Mouse (Mus musculus): Measurements from ENCODE around the gene Thra. TPM values are rescaled to one million over a fixed set of nuclear protein-coding genes. Genes with fewer than 3 reads are reported as not detected.

Gene Thra
- total RNA-seq, 1 experiment from 2014 or later: 3.4 TPM

DNA sequence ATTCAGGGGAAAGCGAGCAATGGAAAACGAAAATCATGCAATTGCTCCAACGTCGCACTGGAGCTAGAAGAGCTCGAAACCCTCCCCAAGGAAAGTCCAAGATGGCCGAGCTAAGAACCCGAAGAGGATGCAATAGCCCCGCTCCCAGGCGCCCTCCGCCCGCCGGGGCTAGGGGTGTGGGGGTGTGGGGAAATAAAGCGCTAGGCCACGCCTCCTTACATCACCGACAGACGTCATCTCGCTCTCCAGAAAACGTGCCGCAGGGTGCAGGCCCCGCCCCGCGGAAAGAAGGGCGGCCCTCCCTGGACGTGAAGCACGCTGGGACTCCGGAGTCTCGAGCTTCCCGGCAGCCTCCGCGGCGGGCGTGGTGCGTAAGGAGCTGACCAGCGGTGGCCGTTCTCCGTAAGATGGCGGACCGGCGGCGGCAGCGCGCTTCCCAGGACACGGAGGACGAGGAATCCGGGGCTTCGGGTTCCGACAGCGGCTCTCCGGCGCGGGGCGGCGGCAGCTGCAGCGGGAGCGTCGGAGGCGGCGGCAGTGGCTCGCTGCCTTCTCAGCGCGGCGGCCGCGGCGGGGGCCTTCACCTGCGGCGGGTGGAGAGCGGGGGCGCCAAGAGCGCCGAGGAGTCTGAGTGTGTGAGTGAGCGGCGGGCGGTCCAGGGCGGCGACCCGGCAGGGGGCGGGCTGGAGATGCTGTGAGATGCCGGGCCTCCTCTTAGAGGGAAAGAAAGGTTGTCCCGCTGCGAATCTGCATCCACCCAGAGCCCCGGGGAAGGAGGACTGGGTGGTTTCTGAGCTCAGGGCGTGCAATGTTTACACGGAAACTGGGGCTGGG is 69.2 kb downstream of the Thra start:
- ATAC-seq (replicated peaks; ENCODE audit: insufficient number of reproducible peaks, low FRiP score, low TSS enrichment, poor library complexity, severe bottlenecking): peak; percentile 99

DNA sequence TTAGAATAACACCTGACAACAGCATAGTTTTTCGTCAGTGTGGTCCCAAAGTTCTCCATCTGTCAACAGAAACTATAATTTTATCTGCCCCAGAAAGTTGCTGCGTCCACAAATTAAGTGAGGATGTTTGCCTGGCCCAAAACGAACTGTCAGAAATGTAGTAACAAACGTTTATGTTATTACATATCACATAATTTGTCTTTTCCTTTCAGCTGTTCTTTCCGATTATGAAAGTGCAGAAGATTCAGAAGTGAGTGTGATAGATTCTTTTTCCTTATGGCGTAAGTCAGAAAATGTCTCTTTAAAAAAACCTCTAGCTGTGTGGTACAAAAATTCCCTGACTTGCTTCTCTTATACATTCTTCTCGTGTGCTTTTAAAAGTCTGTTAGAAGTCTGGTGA is 70.2 kb downstream of the Thra start:
- ATAC-seq (replicated peaks; ENCODE audit: insufficient number of reproducible peaks, low FRiP score, low TSS enrichment, poor library complexity, severe bottlenecking): no peak

DNA sequence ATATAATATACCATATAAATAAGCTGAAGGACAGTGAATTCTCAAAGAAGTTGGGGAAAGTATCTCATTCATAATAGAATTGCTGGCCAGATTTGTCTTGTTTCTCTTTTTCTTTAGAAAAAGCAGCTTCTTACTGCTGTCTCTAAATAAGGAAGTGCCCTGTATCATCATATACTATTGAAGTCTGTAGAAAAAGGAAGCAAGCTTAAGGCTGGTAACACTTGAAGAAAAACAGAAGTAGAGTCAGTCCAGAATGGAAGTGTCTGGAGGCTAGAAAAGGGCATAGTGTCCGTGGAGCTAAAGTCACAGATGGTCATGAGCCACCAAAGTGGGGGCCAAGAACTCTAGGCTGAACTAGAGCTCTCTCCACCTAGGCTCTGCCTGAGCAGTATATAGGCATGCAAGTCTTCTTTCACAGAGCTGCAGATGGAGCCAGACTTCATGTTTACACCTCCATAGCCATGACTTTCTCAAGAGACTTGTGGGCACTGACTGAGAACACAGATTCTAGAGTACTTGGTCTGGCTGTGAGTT is 76.3 kb downstream of the Thra start:
- ATAC-seq (replicated peaks; ENCODE audit: insufficient number of reproducible peaks, low FRiP score, low TSS enrichment, poor library complexity, severe bottlenecking): peak; percentile 94

Other genes starting within 250 kb of the Thra start
- gene Ikzf3, start 194.6 kb upstream of the Thra start, total RNA-seq (2017): 82.2 to 248 TPM (median 102 TPM) in 3 replicates
- 1.0 to 3.5 TPM (median 2.2 TPM) in 3 replicates for gene Zpbp2, start 189.5 kb upstream of the Thra start, total RNA-seq (2017)
- gene Ormdl3, start 153.3 kb upstream of the Thra start, total RNA-seq (2017): 10.6 to 34.4 TPM (median 16.6 TPM) in 3 replicates
- not detected in 3 replicates for gene Lrrc3c, start 142.3 kb upstream of the Thra start, total RNA-seq (2017)
- 0.43 to 1.6 TPM in 2 of 3 replicates, not detected in the other for gene Gm12355, start 115.0 kb upstream of the Thra start, total RNA-seq (2017)
- not detected in 3 replicates for gene Gsdma3, start 114.3 kb upstream of the Thra start, total RNA-seq (2017)
- not detected in 3 replicates for gene Gsdma2, start 93.9 kb upstream of the Thra start, total RNA-seq (2017)
- gene Gsdma, start 76.3 kb upstream of the Thra start, total RNA-seq (2017): not detected in 3 replicates
- gene Psmd3, start 58.1 kb upstream of the Thra start, total RNA-seq (2017): 37.4 to 50.9 TPM (median 37.8 TPM) in 3 replicates
- not detected in 3 replicates for gene Csf3, start 39.4 kb upstream of the Thra start, total RNA-seq (2017)
- 10.9 to 25.7 TPM (median 22.4 TPM) in 3 replicates for gene Med24, start 11.2 kb upstream of the Thra start, total RNA-seq (2017)
- gene Nr1d1, start 34.7 kb downstream of the Thra start, total RNA-seq (2017): 0.68 to 4.7 TPM (median 1.9 TPM) in 3 replicates
- 108 to 125 TPM (median 112 TPM) in 3 replicates for gene Msl1, start 54.9 kb downstream of the Thra start, total RNA-seq (2017)
- 47.5 to 51.5 TPM (median 49.5 TPM) in 3 replicates for gene Casc3, start 64.3 kb downstream of the Thra start, total RNA-seq (2017)
- not detected in 3 replicates for gene Rapgefl1, start 96.1 kb downstream of the Thra start, total RNA-seq (2017)
- gene Wipf2, start 123.0 kb downstream of the Thra start, total RNA-seq (2017): 5.3 to 13.1 TPM (median 7.1 TPM) in 3 replicates
- gene Cdc6, start 167.2 kb downstream of the Thra start, total RNA-seq (2017): 0.67 to 1.7 TPM (median 0.75 TPM) in 3 replicates
- 61.0 to 76.9 TPM (median 62.9 TPM) in 3 replicates for gene Rara, start 187.2 kb downstream of the Thra start, total RNA-seq (2017)
- not detected in 3 replicates for gene Gjd3, start 242.4 kb downstream of the Thra start, total RNA-seq (2017)

All from monocyte, adult 5-6 weeks (primary cell).